Mouse (Mus musculus): ENCODE measurements around the gene Heg1. TPM values are rescaled to one million over a fixed set of nuclear protein-coding genes. Genes with fewer than 3 reads are reported as not detected.
A peak's percentile ranks its signal among the peaks of the same experiment; 100 is the strongest.

Gene Heg1
- total and polyA plus RNA-seq, 3 experiments, result 40.8 to 77.1 (median 67.2) TPM

- dilution Hi-C loops (cut with MboI; ENCODE audit: extremely low pct_ligation_motif_present, extremely low pct_unique_long_range_greater_than_20kb, low sequenced_read_pairs) (no loop called here), in situ Hi-C loops (cut with MboI; ENCODE audit: low pct_ligation_motif_present, low pct_unique_long_range_greater_than_20kb, low sequenced_read_pairs) (loop anchor here (5.0 to 10.0 kb wide), 4 partner anchors 58 to 545 kb away; partner anchors contain the start of gene Heg1)
- H3K4me2 ChIP-seq (ENCODE audit: insufficient read depth, low read depth, poor library complexity, severe bottlenecking), result no peak overlapping the region
- TF ChIP-seq E2F4 (IDR thresholded peaks at IDR 0.05; ENCODE audit: insufficient replicate concordance, low read depth, low read length) (no peak), SMC3 (IDR thresholded peaks at IDR 0.05; ENCODE audit: low read depth, low read length) (peak; percentile 96), CHD1 (IDR thresholded peaks at IDR 0.05; ENCODE audit: low read depth, low read length) (no peak), JUND (conservative IDR thresholded peaks at IDR 0.05; ENCODE audit: low read depth, low read length) (no peak), UBTF (IDR thresholded peaks at IDR 0.05; ENCODE audit: low read depth, low read length) (no peak), MAFK (IDR thresholded peaks at IDR 0.05; ENCODE audit: insufficient replicate concordance, low read length) (no peak), NRF1 (IDR thresholded peaks at IDR 0.05; ENCODE audit: low read depth, low read length) (no peak), ZNF384 (IDR thresholded peaks at IDR 0.05; ENCODE audit: low read depth, low read length) (no peak), POLR2A (IDR thresholded peaks at IDR 0.05; ENCODE audit: low read depth, low read length) (no peak), ETS1 (conservative IDR thresholded peaks at IDR 0.05; ENCODE audit: low read depth, low read length) (no peak), KAT2A (IDR thresholded peaks at IDR 0.05; ENCODE audit: insufficient replicate concordance, low read length) (no peak), HCFC1 (IDR thresholded peaks at IDR 0.05; ENCODE audit: low read depth, low read length) (no peak), CHD2 (IDR thresholded peaks at IDR 0.05; ENCODE audit: low read length) (no peak), NELFE (IDR thresholded peaks at IDR 0.05; ENCODE audit: low read depth, low read length) (peak; percentile 29; the same call in 1 of the 2 replicates), TBP (conservative IDR thresholded peaks at IDR 0.05; ENCODE audit: low read depth, low read length) (no peak), RCOR1 (conservative IDR thresholded peaks at IDR 0.05; ENCODE audit: low read depth, low read length) (no peak), ZKSCAN1 (IDR thresholded peaks at IDR 0.05; ENCODE audit: borderline replicate concordance, low read depth, low read length) (no peak), USF1 (IDR thresholded peaks at IDR 0.05; ENCODE audit: low read depth, low read length) (no peak), CTCF (conservative IDR thresholded peaks at IDR 0.05 in 1 of 2, IDR thresholded peaks at IDR 0.05 in 1 of 2; ENCODE audit: low read depth in 2 of 2, low read length in 2 of 2) (peak; percentile 51 to 94; a peak in 3 of 4 replicates), PAX5 (IDR thresholded peaks at IDR 0.05; ENCODE audit: low read length) (no peak), GABPA (IDR thresholded peaks at IDR 0.05; ENCODE audit: insufficient replicate concordance, low read depth, low read length) (no peak), MAX (IDR thresholded peaks at IDR 0.05; ENCODE audit: low read length) (no peak), ZMIZ1 (IDR thresholded peaks at IDR 0.05; ENCODE audit: low read depth, low read length) (no peak), USF2 (conservative IDR thresholded peaks at IDR 0.05; ENCODE audit: low read depth, low read length) (no peak), RAD21 (IDR thresholded peaks at IDR 0.05; ENCODE audit: low read depth, low read length) (peak; percentile 98), BHLHE40 (IDR thresholded peaks at IDR 0.05; ENCODE audit: low read depth, low read length) (no peak), ELF1 (IDR thresholded peaks at IDR 0.05; ENCODE audit: low read depth, low read length) (no peak), JUN (IDR thresholded peaks at IDR 0.05; ENCODE audit: insufficient read depth, low read depth, low read length) (no peak), SIN3A (IDR thresholded peaks at IDR 0.05; ENCODE audit: low read length) (peak; percentile 53; the same call in 1 of the 2 replicates), EP300 (IDR thresholded peaks at IDR 0.05; ENCODE audit: low read length) (no peak), POLR2AphosphoS2 (IDR thresholded peaks at IDR 0.05; ENCODE audit: low read depth, low read length) (no peak), IRF4 (IDR thresholded peaks at IDR 0.05; ENCODE audit: low read depth, low read length) (peak; percentile 5; the same call in 1 of the 2 replicates), MAZ (IDR thresholded peaks at IDR 0.05; ENCODE audit: low read depth, low read length) (no peak), ZC3H11A (IDR thresholded peaks at IDR 0.05; ENCODE audit: low read depth, low read length) (peak; percentile 68), MEF2A (IDR thresholded peaks at IDR 0.05; ENCODE audit: borderline replicate concordance, low read depth, low read length) (0 out of 2 replicates have a peak, but pooled peaks have one; percentile 15), MYC (IDR thresholded peaks at IDR 0.05; ENCODE audit: low read depth, low read length) (no peak), TCF12 (IDR thresholded peaks at IDR 0.05; ENCODE audit: low read depth, low read length) (no peak; the same call in 1 of the 2 replicates), MXI1 (IDR thresholded peaks at IDR 0.05; ENCODE audit: low read depth, low read length) (no peak)
- H3K27me3 ChIP-seq (replicated peaks), result no peaks in the 10 kb centered on the region
- peaks cover 29 to 96% of the 10 kb centered on the region in 2 experiments for H3K4me1 ChIP-seq (ENCODE audit: control insufficient read depth in 1 of 2, insufficient read depth in 2 of 2)
- H3K27ac ChIP-seq (ENCODE audit: insufficient read depth, low read depth), result no peak overlapping the region
- peak; percentile 73 for DNase-seq (ENCODE audit: extremely low read depth)
- no peaks in the 10 kb centered on the region for H3K9me3 ChIP-seq (replicated peaks; ENCODE audit: low read length)
- H3K9ac ChIP-seq (ENCODE audit: insufficient read depth, low read depth), result no peak overlapping the region
- H3K4me3 ChIP-seq (replicated peaks in 1 of 3; ENCODE audit: low read depth in 2 of 3, low read length in 2 of 3, poor library complexity in 1 of 3), result no peak overlapping the region
- H3K79me2 ChIP-seq (replicated peaks; ENCODE audit: control insufficient read depth, extremely low read depth, insufficient read depth, poor library complexity, severe bottlenecking), result peaks cover 4% of the 10 kb centered on the region; the same call in 1 of the 2 replicates
- peaks cover 83 to 96% of the 10 kb centered on the region in 2 experiments for H3K36me3 ChIP-seq (replicated peaks in 1 of 2; ENCODE audit: control insufficient read depth in 1 of 2, insufficient read depth in 1 of 2, low read length in 1 of 2)
Observed at GRCm38 (mm10) chr16:33739802-33740201, 55.6 kb downstream of the Heg1 start.

Measured in CH12.LX (cell line).